Mouse (Mus musculus) heart, embryonic 14.5 days (tissue): Measurements from ENCODE around the gene Tlr9. TPM values are rescaled to one million over a fixed set of nuclear protein-coding genes. Genes with fewer than 3 reads are reported as not detected.
A peak's percentile ranks its signal among the peaks of the same experiment; 100 is the strongest.

Experiments
- ATAC-seq: fragments of 200-750 bp; cut with Nextera tagmentation; 2 replicates; pipeline ENCODE4 v1.8.0; 2017; ENCODE audit warnings: low read depth, moderate TSS enrichment; ENCODE audit not compliant: insufficient number of reproducible peaks, insufficient read depth, low FRiP score
- H3K27ac ChIP-seq, 2 experiments: fragments of 200-500 bp in 1 of 2; fragments of 300-500 bp in 1 of 2; sonication (generic) in 1 of 2; replicated peaks in 1 of 2; 2 replicates each; pipeline ENCODE4 v1.5.1; 2012 to 2014; ENCODE audit warnings: low read depth in 2 of 2, low read length in 2 of 2, control low read depth in 1 of 2, mild to moderate bottlenecking in 1 of 2, mixed read lengths in 1 of 2; ENCODE audit not compliant: control insufficient read depth in 1 of 2, insufficient read depth in 1 of 2
- H3K27me3 ChIP-seq: fragments of 300-500 bp; sonication (generic); 2 replicates; pipeline ENCODE4 v1.6.1; 2014; ENCODE audit warnings: mild to moderate bottlenecking, low read length, control low read depth; ENCODE audit not compliant: control insufficient read depth, insufficient read depth
- H3K36me3 ChIP-seq: fragments of 300-500 bp; sonication (generic); 2 replicates; pipeline ENCODE4 v1.6.1; 2014; ENCODE audit warnings: mild to moderate bottlenecking, control low read depth, low read length, mixed read lengths; ENCODE audit not compliant: control insufficient read depth, insufficient read depth
- H3K4me1 ChIP-seq, 2 experiments: fragments of 200-500 bp in 1 of 2; fragments of 300-500 bp in 1 of 2; sonication (generic) in 1 of 2; 2 replicates each; pipeline ENCODE4 v1.6.1; 2012 to 2014; ENCODE audit warnings: low read length in 2 of 2, control low read depth in 1 of 2, mixed read lengths in 1 of 2; ENCODE audit not compliant: control insufficient read depth in 2 of 2, insufficient read depth in 2 of 2
- H3K4me2 ChIP-seq: fragments of 300-500 bp; sonication (generic); 2 replicates; pipeline ENCODE4 v1.6.1; 2014; ENCODE audit warnings: mild to moderate bottlenecking, low read length
- H3K4me3 ChIP-seq, 2 experiments: fragments of 200-500 bp in 1 of 2; fragments of 300-500 bp in 1 of 2; sonication (generic) in 1 of 2; 2 replicates each; pipeline ENCODE4 v1.5.1; 2012 to 2014; ENCODE audit warnings: low read length in 2 of 2, mild to moderate bottlenecking in 2 of 2, control low read depth in 1 of 2, low read depth in 1 of 2, moderate library complexity in 1 of 2; ENCODE audit not compliant: control insufficient read depth in 1 of 2, insufficient read depth in 1 of 2
- H3K9ac ChIP-seq: fragments of 300-500 bp; sonication (generic); 2 replicates; pipeline ENCODE4 v1.6.1; 2014; ENCODE audit warnings: mild to moderate bottlenecking, low read length
- H3K9me3 ChIP-seq: fragments of 300-500 bp; sonication (generic); 2 replicates; pipeline ENCODE4 v1.6.1; 2016; ENCODE audit warnings: low read length, control low read depth; ENCODE audit not compliant: control insufficient read depth
- WGBS: fragments of 180-500 bp; shearing (Covaris S2); extraction: QIAGEN DNeasy Blood & Tissue Kit; methylation state at CpG from one replicate; pipeline ENCODE4 v1.1.7; 2014; 5-methylcytosine and 5-hydroxymethylcytosine counted together
- polyA plus RNA-seq: library from polyadenylated mRNA; unstranded; fragments of >200 nt; fragmentation: Nextera tagmentation; extraction: Ambion mirVana; gene quantifications from 2 replicates; pipeline ENCODE4 v1.2.1, GENCODE M21; 2014

Gene Tlr9
- polyA plus RNA-seq, 1 experiment from 2014 or later = 0.05 TPM

GRCm38 (mm10) chr9:106232956-106233355 is 10.6 kb downstream of the Tlr9 start:
- Histone ChIP-seq H3K27me3 (no peaks in the 10 kb centered on the region), H3K4me3 (no peak overlapping the region), H3K9me3 (no peaks in the 10 kb centered on the region), H3K9ac (no peak overlapping the region), H3K4me1 (peaks cover 8 to 13% of the 10 kb centered on the region in 2 experiments), H3K27ac (no peak overlapping the region), H3K4me2 (no peak overlapping the region), H3K36me3 (peaks cover 57% of the 10 kb centered on the region)
- 90% methylated on average over 3 of the region's 3 CpGs for WGBS
- no peak for ATAC-seq

GRCm38 (mm10) chr9:106233953-106234352 is 11.6 kb downstream of the Tlr9 start:
- Histone ChIP-seq H3K27ac (no peak overlapping the region), H3K9me3 (no peaks in the 10 kb centered on the region), H3K36me3 (peaks cover 67% of the 10 kb centered on the region), H3K27me3 (no peaks in the 10 kb centered on the region), H3K9ac (no peak overlapping the region), H3K4me1 (peaks cover 8% of the 10 kb centered on the region in 2 experiments), H3K4me3 (no peak overlapping the region), H3K4me2 (no peak overlapping the region)
- ATAC-seq = no peak
- WGBS = 78% methylated on average over 6 of the region's 6 CpGs

- ATAC-seq = no peak
- WGBS = 72% methylated on average over 23 of the region's 23 CpGs
These were observed 12.9 kb downstream of the Tlr9 start for GRCm38 (mm10) chr9:106235194-106235830.

GRCm38 (mm10) chr9:106236156-106236817 is 13.9 kb downstream of the Tlr9 start:
- Histone ChIP-seq H3K9ac (no peak overlapping the region), H3K4me1 (peaks cover 8% of the 10 kb centered on the region in 2 experiments), H3K4me3 (no peak overlapping the region), H3K36me3 (peaks cover 90% of the 10 kb centered on the region), H3K4me2 (no peak overlapping the region), H3K27me3 (no peaks in the 10 kb centered on the region), H3K27ac (no peak overlapping the region), H3K9me3 (no peaks in the 10 kb centered on the region)
- ATAC-seq = no peak
- WGBS = 92% methylated on average over 23 of the region's 23 CpGs

More at GRCm38 (mm10) chr9:106235194-106235830, 12.9 kb downstream of the Tlr9 start:
- peaks cover 81% of the 10 kb centered on the region for H3K36me3 ChIP-seq
- peaks cover 8% of the 10 kb centered on the region in 2 experiments for H3K4me1 ChIP-seq
- H3K27me3 ChIP-seq = no peaks in the 10 kb centered on the region
- no peaks in the 10 kb centered on the region for H3K9me3 ChIP-seq
- no peak overlapping the region for H3K4me2 ChIP-seq
- no peak overlapping the region for H3K9ac ChIP-seq
- no peak overlapping the region for H3K4me3 ChIP-seq
- peak overlapping the region in 1 of 2 experiments; percentile 24; a peak in 1 of 4 replicates for H3K27ac ChIP-seq

GRCm38 (mm10) chr9:106236818-106237211 is 14.4 kb downstream of the Tlr9 start:
- Histone ChIP-seq H3K36me3 (peaks cover 96% of the 10 kb centered on the region), H3K9me3 (no peaks in the 10 kb centered on the region), H3K9ac (no peak overlapping the region), H3K27me3 (no peaks in the 10 kb centered on the region), H3K27ac (no peak overlapping the region), H3K4me1 (peaks cover 8% of the 10 kb centered on the region in 2 experiments), H3K4me2 (no peak overlapping the region), H3K4me3 (no peak overlapping the region)
- no peak for ATAC-seq
- WGBS = 67% methylated on average over 3 of the region's 3 CpGs

GRCm38 (mm10) chr9:106237401-106237800 is 15.0 kb downstream of the Tlr9 start:
- H3K36me3 ChIP-seq = peaks cover 100% of the 10 kb centered on the region
- H3K27ac ChIP-seq = no peak overlapping the region
- H3K4me1 ChIP-seq = peaks cover 8% of the 10 kb centered on the region in 2 experiments
- no peak overlapping the region for H3K4me3 ChIP-seq
- WGBS = 84% methylated on average over 8 of the region's 8 CpGs
- ATAC-seq = no peak
- no peak overlapping the region for H3K4me2 ChIP-seq
- H3K9me3 ChIP-seq = no peaks in the 10 kb centered on the region
- no peaks in the 10 kb centered on the region for H3K27me3 ChIP-seq
- no peak overlapping the region for H3K9ac ChIP-seq

GRCm38 (mm10) chr9:106237878-106238277 is 15.5 kb downstream of the Tlr9 start:
- ATAC-seq = no peak
- Histone ChIP-seq H3K9me3 (no peaks in the 10 kb centered on the region), H3K36me3 (peaks cover 100% of the 10 kb centered on the region), H3K4me3 (no peak overlapping the region), H3K27me3 (no peaks in the 10 kb centered on the region), H3K4me1 (peaks cover 8% of the 10 kb centered on the region in 2 experiments), H3K9ac (no peak overlapping the region), H3K4me2 (no peak overlapping the region), H3K27ac (no peak overlapping the region)
- 89% methylated on average over 10 of the region's 10 CpGs for WGBS
